Mouse (Mus musculus) lung, embryonic 14.5 days (tissue): Measurements from ENCODE around the gene Ngdn. TPM values are rescaled to one million over a fixed set of nuclear protein-coding genes. Genes with fewer than 3 reads are reported as not detected.
"Not testable (repeated sequence)": the region's sequence is repeated elsewhere in the genome, so short reads cannot be mapped to it uniquely, and the experiment has no call there.

Source experiments
- ATAC-seq: fragments of 200-750 bp; cut with Nextera tagmentation; 2 replicates; pipeline ENCODE4 v1.8.0; 2017; ENCODE audit warnings: mild to moderate bottlenecking, moderate TSS enrichment, moderate library complexity; ENCODE audit not compliant: insufficient read depth
- DNase-seq: peaks from one replicate; pipeline ENCODE4 v3.0.0-alpha.2; 2015
- H3K27ac ChIP-seq: fragments of 300-500 bp; sonication (generic); 2 replicates; pipeline ENCODE4 v1.5.1; 2014; ENCODE audit warnings: low read depth, mild to moderate bottlenecking, moderate library complexity
- H3K27me3 ChIP-seq: fragments of 300-500 bp; sonication (generic); 2 replicates; pipeline ENCODE4 v1.6.1; 2014; ENCODE audit warnings: low read length, control low read depth; ENCODE audit not compliant: insufficient read depth
- H3K36me3 ChIP-seq: fragments of 300-500 bp; sonication (generic); 2 replicates; pipeline ENCODE4 v1.6.1; 2014; ENCODE audit warnings: control low read depth; ENCODE audit not compliant: insufficient read depth
- H3K4me1 ChIP-seq: fragments of 300-500 bp; sonication (generic); 2 replicates; pipeline ENCODE4 v1.6.1; 2014; ENCODE audit warnings: antibody characterized with exemption, control low read depth; ENCODE audit not compliant: insufficient read depth
- H3K4me2 ChIP-seq: fragments of 300-500 bp; sonication (generic); 2 replicates; pipeline ENCODE4 v1.6.1; 2014; ENCODE audit warnings: mild to moderate bottlenecking
- H3K4me3 ChIP-seq: fragments of 300-500 bp; sonication (generic); 2 replicates; pipeline ENCODE4 v1.5.1; 2014; ENCODE audit warnings: low read depth, low read length
- H3K9ac ChIP-seq: fragments of 300-500 bp; sonication (generic); 2 replicates; pipeline ENCODE4 v1.6.1; 2014
- H3K9me3 ChIP-seq: fragments of 300-500 bp; sonication (generic); 2 replicates; pipeline ENCODE4 v1.6.1; 2016; ENCODE audit warnings: low read depth, low read length, control low read depth
- CTCF ChIP-seq: IDR thresholded peaks from 2 replicates; pipeline ENCODE4 v1.5.1; 2016; ENCODE audit warnings: antibody characterized with exemption, low read depth
- WGBS: fragments of 180-500 bp; shearing (Covaris S2); extraction: QIAGEN DNeasy Blood & Tissue Kit; methylation state at CpG from one replicate; pipeline ENCODE4 v1.1.7; 2014; 5-methylcytosine and 5-hydroxymethylcytosine counted together
- polyA plus RNA-seq: library from polyadenylated mRNA; unstranded; fragments of >200 nt; fragmentation: Nextera tagmentation; extraction: Ambion mirVana; gene quantifications from 2 replicates; pipeline ENCODE4 v1.2.1, GENCODE M21; 2014

Ngdn gene
- polyA plus RNA-seq, 1 experiment from 2014 or later, result 81.6 TPM

DNA sequence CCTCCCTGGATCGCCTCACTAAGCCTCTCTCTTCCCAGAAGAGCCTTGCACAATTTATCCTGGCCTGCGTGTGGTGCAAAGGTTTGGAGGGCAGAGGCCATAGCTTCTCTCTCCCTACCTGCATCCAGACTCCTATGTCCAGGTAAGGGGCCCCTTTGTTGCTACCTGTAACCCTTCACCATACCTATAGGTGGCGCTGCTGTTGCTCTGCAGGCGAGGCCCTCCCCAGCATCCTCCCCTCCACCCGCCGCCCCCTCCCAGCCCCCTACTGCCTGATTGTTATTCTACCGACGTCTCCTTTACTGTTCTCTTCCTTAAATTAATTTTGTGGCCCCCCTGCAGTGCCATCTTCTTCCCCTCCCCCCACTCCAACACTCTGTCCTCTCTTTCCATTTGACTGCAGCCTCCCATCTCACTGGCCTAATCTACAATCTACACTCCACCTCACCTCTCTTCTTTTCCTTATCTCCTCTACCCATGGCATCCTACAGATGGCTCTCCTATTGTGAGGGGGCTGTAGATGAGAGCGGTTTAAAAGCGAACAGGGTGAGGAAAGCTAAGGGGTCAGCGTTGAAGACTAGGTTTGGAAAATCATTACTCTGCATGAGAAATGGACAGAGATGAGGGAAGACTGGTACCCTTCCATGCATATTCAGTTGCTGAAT lies 13.9 kb downstream of the Ngdn start:
- Histone ChIP-seq H3K27me3 (no peaks in the 10 kb centered on the region), H3K27ac (no peak overlapping the region), H3K4me3 (no peak overlapping the region), H3K36me3 (peaks cover 17% of the 10 kb centered on the region), H3K9me3 (no peaks in the 10 kb centered on the region), H3K4me2 (no peak overlapping the region), H3K4me1 (no peaks in the 10 kb centered on the region), H3K9ac (no peak overlapping the region)
- DNase-seq, result peak; percentile 32
- peak; percentile 50 for TF ChIP-seq CTCF
- ATAC-seq, result 0 out of 2 replicates have a peak, but pooled peaks have one; percentile 18
- WGBS, result 12% methylated on average over 11 of the region's 11 CpGs

DNA sequence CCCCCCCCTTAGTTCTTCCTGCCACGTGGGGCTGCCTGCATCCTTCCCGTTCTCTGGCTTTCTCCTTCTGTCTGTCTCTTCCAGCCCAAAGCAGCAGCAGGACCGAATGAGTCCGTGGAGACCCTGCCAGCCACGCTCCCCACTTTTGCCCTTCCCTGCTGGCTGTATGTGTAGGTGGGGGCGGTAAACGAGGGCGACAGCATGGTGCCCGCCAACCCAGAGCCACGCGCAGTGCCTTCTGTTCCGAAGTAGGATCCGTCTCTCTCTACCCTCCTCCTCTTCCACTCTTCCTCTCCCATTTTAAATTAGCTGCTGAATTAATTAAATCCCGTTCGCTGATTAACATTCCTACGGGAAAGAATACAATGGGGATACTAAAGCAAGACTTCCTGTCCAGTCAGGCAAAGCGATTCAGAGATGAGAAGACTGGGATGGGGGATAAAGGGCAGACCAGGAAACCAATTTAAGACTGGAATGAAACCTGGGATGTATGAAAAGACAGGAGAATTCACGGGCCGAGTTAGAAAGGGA lies 17.5 kb downstream of the Ngdn start:
- no peak for DNase-seq
- Histone ChIP-seq H3K36me3 (no peaks in the 10 kb centered on the region), H3K27ac (no peak overlapping the region), H3K4me1 (no peaks in the 10 kb centered on the region), H3K4me3 (no peak overlapping the region), H3K9me3 (no peaks in the 10 kb centered on the region), H3K4me2 (no peak overlapping the region), H3K27me3 (no peaks in the 10 kb centered on the region), H3K9ac (no peak overlapping the region)
- no peak for TF ChIP-seq CTCF
- 48% methylated on average over 19 of the region's 19 CpGs for WGBS
- no peak for ATAC-seq

DNA sequence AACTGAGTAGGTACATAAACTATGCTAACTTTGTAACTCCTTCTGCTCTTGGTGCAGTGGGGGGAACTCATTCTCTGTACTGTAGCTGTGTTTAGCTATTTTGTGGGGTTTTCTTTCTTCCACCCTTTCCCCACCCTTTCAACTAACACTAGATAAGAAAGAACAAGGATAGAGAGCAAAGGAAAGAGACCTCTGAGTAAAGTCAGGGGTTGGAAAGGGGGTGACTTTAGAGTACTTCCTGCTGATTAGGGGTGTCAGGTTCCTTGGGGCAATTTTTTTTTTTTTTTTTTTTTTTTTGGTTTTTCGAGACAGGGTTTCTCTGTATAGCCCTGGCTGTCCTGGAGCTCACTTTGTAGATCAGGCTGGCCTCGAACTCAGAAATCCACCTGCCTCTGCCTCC lies 28.4 kb downstream of the Ngdn start:
- not testable (repeated sequence) for H3K4me1 ChIP-seq, H3K9ac ChIP-seq, H3K36me3 ChIP-seq, H3K9me3 ChIP-seq, H3K4me2 ChIP-seq, H3K27ac ChIP-seq, H3K27me3 ChIP-seq, H3K4me3 ChIP-seq, DNase-seq, ATAC-seq
- WGBS, result no CpG with 5 or more reads among the region's 2 CpGs

DNA sequence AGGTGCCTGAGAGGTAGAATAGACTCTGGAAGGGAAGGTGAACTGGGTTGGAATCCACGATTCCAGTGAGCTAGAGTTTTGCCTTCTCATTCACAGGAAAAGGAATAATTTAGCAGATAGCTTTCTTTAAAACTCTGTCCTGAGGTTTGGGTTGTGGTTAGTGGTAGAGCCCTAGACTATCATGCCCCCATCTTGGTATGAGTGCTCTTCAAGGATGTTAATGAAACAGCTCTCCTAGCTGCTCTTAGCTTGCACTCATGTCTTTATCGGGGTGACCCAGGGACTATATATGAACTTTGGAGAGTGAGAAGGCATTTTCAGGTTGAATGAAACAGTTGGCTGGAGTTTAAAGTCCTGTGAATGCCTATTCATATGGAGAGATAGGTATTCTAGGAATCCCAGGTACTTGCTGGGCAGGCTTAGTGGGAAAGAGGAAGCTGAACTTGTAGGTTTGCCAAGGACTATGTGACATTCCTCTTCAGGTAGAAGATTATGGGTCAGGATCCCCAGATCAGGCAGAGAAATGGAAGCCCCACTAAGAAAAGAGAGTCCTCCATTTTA lies 32.8 kb downstream of the Ngdn start:
- no peak for DNase-seq
- WGBS, result 66% methylated on average over 2 of the region's 2 CpGs
- Histone ChIP-seq H3K4me2 (no peak overlapping the region), H3K27ac (no peak overlapping the region), H3K4me3 (no peak overlapping the region), H3K27me3 (no peaks in the 10 kb centered on the region), H3K9me3 (no peaks in the 10 kb centered on the region), H3K36me3 (no peaks in the 10 kb centered on the region), H3K4me1 (no peaks in the 10 kb centered on the region), H3K9ac (no peak overlapping the region)
- no peak for ATAC-seq
- TF ChIP-seq CTCF, result no peak

DNA sequence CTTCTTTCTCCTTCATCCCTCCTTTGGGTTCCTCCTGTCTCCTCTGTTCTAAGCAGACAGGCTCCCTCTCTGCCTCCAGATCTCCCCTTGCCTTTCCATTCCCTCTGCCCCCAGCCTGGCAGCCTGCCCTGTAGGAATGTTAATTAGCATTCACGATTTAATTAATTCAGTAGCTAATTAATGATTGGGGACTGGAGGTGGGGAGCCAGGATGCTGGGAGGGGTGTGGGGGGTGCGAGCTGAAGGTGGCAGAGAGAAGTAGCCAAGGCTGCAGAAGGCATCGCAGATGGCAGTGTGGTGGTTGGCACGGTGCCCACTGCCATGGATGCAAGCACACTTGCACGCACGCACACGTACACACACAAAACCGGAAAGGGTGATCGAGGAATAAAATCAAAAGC lies 37.2 kb downstream of the Ngdn start:
- 71% methylated on average over 9 of the region's 9 CpGs for WGBS
- ATAC-seq, result no peak
- H3K9ac ChIP-seq, result no peak overlapping the region
- H3K9me3 ChIP-seq, result no peaks in the 10 kb centered on the region
- H3K4me2 ChIP-seq, result no peak overlapping the region
- no peak for DNase-seq
- no peak overlapping the region for H3K4me3 ChIP-seq
- no peak for TF ChIP-seq CTCF
- H3K4me1 ChIP-seq, result no peaks in the 10 kb centered on the region
- no peak overlapping the region for H3K27ac ChIP-seq
- no peaks in the 10 kb centered on the region for H3K27me3 ChIP-seq
- no peaks in the 10 kb centered on the region for H3K36me3 ChIP-seq

DNA sequence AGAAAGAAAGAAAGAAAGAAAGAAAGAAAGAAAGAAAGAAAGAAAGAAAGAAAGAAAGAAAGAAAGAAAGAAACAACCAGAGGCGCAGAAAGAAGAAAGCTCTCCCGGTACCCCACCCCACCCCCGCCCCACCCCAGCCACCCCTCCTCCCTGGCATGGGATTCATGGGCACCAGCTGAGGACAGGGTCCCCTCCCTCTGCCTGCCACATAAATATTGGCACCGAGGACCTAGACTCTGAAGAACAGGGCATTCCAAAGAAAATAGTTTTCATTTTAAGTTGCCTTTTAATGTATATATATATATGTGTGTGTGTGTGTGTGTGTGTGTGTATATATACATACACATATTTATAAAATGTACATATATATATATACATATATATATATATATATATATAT lies 37.8 kb downstream of the Ngdn start:
- DNase-seq, result no peak
- no peak overlapping the region for H3K4me2 ChIP-seq
- no peaks in the 10 kb centered on the region for H3K9me3 ChIP-seq
- WGBS, result 74% methylated on average over 4 of the region's 4 CpGs
- no peaks in the 10 kb centered on the region for H3K27me3 ChIP-seq
- no peaks in the 10 kb centered on the region for H3K4me1 ChIP-seq
- ATAC-seq, result no peak
- H3K36me3 ChIP-seq, result no peaks in the 10 kb centered on the region
- TF ChIP-seq CTCF, result no peak
- H3K9ac ChIP-seq, result no peak overlapping the region
- no peak overlapping the region for H3K4me3 ChIP-seq
- no peak overlapping the region for H3K27ac ChIP-seq

DNA sequence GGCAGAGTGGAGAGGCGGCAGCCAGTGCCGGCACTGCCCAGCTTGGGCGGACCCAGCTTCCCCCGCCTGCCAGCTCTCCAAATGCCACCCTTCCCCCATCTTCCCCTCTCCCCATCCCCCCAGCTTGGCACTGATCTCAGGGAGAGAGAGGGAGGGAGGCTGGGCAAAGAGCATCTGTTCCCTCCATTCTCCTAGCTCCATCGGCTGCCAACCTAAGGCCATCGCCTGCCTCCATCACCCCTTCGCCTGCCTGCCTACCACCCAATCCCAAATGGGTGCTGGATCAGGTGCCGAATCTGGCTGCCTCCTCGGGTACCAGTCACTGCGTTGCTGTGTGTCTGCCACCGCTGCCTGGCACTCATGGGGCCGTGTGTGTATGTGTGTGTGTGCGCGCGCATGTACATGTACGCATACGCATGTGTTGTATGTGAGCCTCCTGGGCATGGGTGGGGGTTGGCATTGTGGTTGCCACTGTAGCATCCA lies 38.5 kb downstream of the Ngdn start:
- TF ChIP-seq CTCF, result no peak
- Histone ChIP-seq H3K27ac (no peak overlapping the region), H3K9me3 (no peaks in the 10 kb centered on the region), H3K4me1 (no peaks in the 10 kb centered on the region), H3K9ac (no peak overlapping the region), H3K36me3 (no peaks in the 10 kb centered on the region), H3K4me2 (no peak overlapping the region), H3K4me3 (no peak overlapping the region), H3K27me3 (no peaks in the 10 kb centered on the region)
- WGBS, result 88% methylated on average over 17 of the region's 17 CpGs
- ATAC-seq, result no peak
- no peak for DNase-seq
